Comparison of ENCODE assay signal across 10 mouse cellular contexts in the genomic region with DNA sequence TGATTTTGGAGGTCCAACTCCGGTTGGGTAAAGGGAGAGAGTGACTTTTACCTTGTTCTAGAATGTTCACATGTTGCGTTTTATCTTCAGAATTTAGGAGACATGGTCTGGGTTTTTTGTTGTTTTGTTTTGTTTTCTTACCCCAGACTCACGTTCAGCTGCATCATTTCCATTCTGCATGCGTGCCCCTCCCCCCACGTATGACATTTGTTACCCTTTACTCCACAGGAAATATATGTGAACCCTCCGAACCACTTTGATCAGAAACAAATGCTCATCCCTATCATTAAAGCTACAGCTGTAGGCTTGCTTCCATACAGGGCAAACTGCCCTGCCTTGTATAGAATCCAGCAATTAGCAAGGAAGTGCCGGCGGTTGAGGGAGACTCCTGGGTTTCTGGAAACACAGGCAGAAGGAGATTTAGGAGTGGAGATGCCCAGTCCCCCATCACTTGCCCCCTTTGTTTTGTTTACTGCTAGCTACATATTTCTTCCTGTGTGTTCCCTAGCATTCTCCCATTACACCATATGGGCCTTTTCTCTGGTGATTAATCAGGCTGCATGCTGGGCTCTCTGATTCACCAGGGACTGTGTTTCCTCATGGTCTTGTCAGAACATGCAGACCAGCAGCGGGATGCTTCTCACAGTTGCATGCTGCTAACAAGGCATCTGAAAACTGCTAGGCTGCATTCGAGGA.
DNase-seq lines count a peak whose midpoint lies in the region; ATAC-seq lines count a peak whose summit lies in the region.
"Had no signal": no experiment of that assay in that cellular context is flagged by ENCODE, and none has a peak within 500 bp of the region (broad histone marks: within the 10 kb centered on the region; RNA-seq: fewer than 3 reads in every experiment).

No protein-coding gene starts in this region.

- H3K4me3 ChIP-seq in lung, embryonic 16.5 days (ENCODE audit: low read length), result no peak overlapping the region
- H3K4me3 ChIP-seq in forebrain, embryonic 16.5 days (replicated peaks; ENCODE audit: low read length), result no peak overlapping the region
- H3K4me3 ChIP-seq in neural tube, embryonic 14.5 days (ENCODE audit: low read depth, low read length), result no peak overlapping the region
- H3K4me3 ChIP-seq: erythroblast, embryonic 14.5 days; limb, embryonic 15.5 days had no signal

- H3K4me2 ChIP-seq in lung, embryonic 16.5 days (ENCODE audit: low read depth, low read length), result no peak overlapping the region
- no peak overlapping the region for H3K4me2 ChIP-seq in forebrain, embryonic 16.5 days (ENCODE audit: low read length)
- 0 out of 2 replicates have a peak overlapping the region, but pooled peaks have one; percentile 1 for H3K4me2 ChIP-seq in neural tube, embryonic 14.5 days (ENCODE audit: low read depth, low read length)
- H3K4me2 ChIP-seq: limb, embryonic 15.5 days had no signal

- no peak overlapping the region for H3K9ac ChIP-seq in lung, embryonic 16.5 days (ENCODE audit: low read length)
- no peak overlapping the region for H3K9ac ChIP-seq in forebrain, embryonic 16.5 days (replicated peaks; ENCODE audit: low read depth, low read length)
- no peak overlapping the region for H3K9ac ChIP-seq in neural tube, embryonic 14.5 days (replicated peaks; ENCODE audit: low read depth, low read length)
- H3K9ac ChIP-seq: limb, embryonic 15.5 days had no signal

- peak overlapping the region; percentile 32; the same call in 1 of the 2 replicates for H3K27ac ChIP-seq in lung, embryonic 16.5 days (ENCODE audit: low read length)
- no peak overlapping the region for H3K27ac ChIP-seq in forebrain, embryonic 16.5 days (ENCODE audit: low read length)
- 0 out of 2 replicates have a peak overlapping the region, but pooled peaks have one; percentile 17 for H3K27ac ChIP-seq in neural tube, embryonic 14.5 days (ENCODE audit: low read depth, low read length)
- H3K27ac ChIP-seq: limb, embryonic 15.5 days had no signal

- H3K36me3 ChIP-seq in lung, embryonic 16.5 days (ENCODE audit: control insufficient read depth, insufficient read depth, low read length), result no peaks in the 10 kb centered on the region
- no peaks in the 10 kb centered on the region for H3K36me3 ChIP-seq in forebrain, embryonic 16.5 days (ENCODE audit: control insufficient read depth, insufficient read depth)
- no peaks in the 10 kb centered on the region for H3K36me3 ChIP-seq in neural tube, embryonic 14.5 days (ENCODE audit: control insufficient read depth, insufficient read depth, low read length)
- H3K36me3 ChIP-seq: limb, embryonic 15.5 days had no signal

- ATAC-seq in lung, embryonic 16.5 days (ENCODE audit: low read depth), result peak; percentile 55
- ATAC-seq in forebrain, embryonic 16.5 days, result peak; percentile 72
- ATAC-seq in neural tube, embryonic 14.5 days (ENCODE audit: low read depth), result peak; percentile 49; the same call in 1 of the 2 replicates
- ATAC-seq in megakaryocyte-erythroid progenitor cell, adult 5-6 weeks (replicated peaks; ENCODE audit: low FRiP score, low TSS enrichment, poor library complexity, severe bottlenecking), result no peak

- H3K27me3 ChIP-seq in lung, embryonic 16.5 days (ENCODE audit: control insufficient read depth, insufficient read depth, low read depth, low read length), result no peaks in the 10 kb centered on the region
- H3K27me3 ChIP-seq in forebrain, embryonic 16.5 days (replicated peaks; ENCODE audit: control insufficient read depth, insufficient read depth, low read length), result no peaks in the 10 kb centered on the region
- H3K27me3 ChIP-seq in neural tube, embryonic 14.5 days (ENCODE audit: control insufficient read depth, insufficient read depth, low read length), result no peaks in the 10 kb centered on the region
- H3K27me3 ChIP-seq: limb, embryonic 15.5 days had no signal

- WGBS in lung, embryonic 16.5 days, result 37% methylated on average over 10 of the region's 10 CpGs
- 20% methylated on average over 10 of the region's 10 CpGs for whole genome bisulfite sequencing in forebrain, embryonic 16.5 days
- 18% methylated on average over 10 of the region's 10 CpGs for WGBS in neural tube, embryonic 14.5 days

- H3K4me1 ChIP-seq in lung, embryonic 16.5 days (replicated peaks; ENCODE audit: control insufficient read depth, insufficient read depth, low read length), result peaks cover 28% of the 10 kb centered on the region
- H3K4me1 ChIP-seq in forebrain, embryonic 16.5 days (replicated peaks; ENCODE audit: control insufficient read depth, insufficient read depth, low read length), result peaks cover 16% of the 10 kb centered on the region
- H3K4me1 ChIP-seq in neural tube, embryonic 14.5 days (ENCODE audit: control insufficient read depth, insufficient read depth, low read length), result peaks cover 21% of the 10 kb centered on the region

- H3K9me3 ChIP-seq in lung, embryonic 16.5 days (ENCODE audit: control insufficient read depth, low read length), result no peaks in the 10 kb centered on the region
- no peaks in the 10 kb centered on the region for H3K9me3 ChIP-seq in forebrain, embryonic 16.5 days (ENCODE audit: control insufficient read depth, low read length)
- H3K9me3 ChIP-seq in neural tube, embryonic 14.5 days (ENCODE audit: control insufficient read depth, low read length), result no peaks in the 10 kb centered on the region
- H3K9me3 ChIP-seq: limb, embryonic 15.5 days had no signal

- DNase-seq in lung, postnatal 10 days, result no peak
- peak; percentile 41 to 48 for DNase-seq in cerebellum, postnatal 36 days
- DNase-seq in gastrocnemius, adult 18-20 months (ENCODE audit: low spot score), result no peak
- no peak for DNase-seq in thymus, postnatal 0 days (ENCODE audit: low spot score)

Comparison
In these comparisons a context has a peak if more than half of its experiments do, and no peak if none do; other contexts are left out.
1. DNase-seq: peak in cerebellum, postnatal 36 days (2 of 2); none in lung, postnatal 10 days (single experiment), gastrocnemius, adult 18-20 months (single experiment) and thymus, postnatal 0 days (single experiment).